Mouse (Mus musculus): ENCODE measurements around the gene Scin. TPM values are rescaled to one million over a fixed set of nuclear protein-coding genes. Genes with fewer than 3 reads are reported as not detected.
A peak's percentile ranks its signal among the peaks of the same experiment; 100 is the strongest.

Gene Scin
- polyA plus RNA-seq, 1 experiment, result 1.1 TPM

GRCm38 (mm10) chr12:40036666-40037065, 97.4 kb downstream of the Scin start:
- TF ChIP-seq POLR2A (IDR thresholded peaks at IDR 0.05; ENCODE audit: low read depth, low read length), result no peak
- TF ChIP-seq CTCF (IDR thresholded peaks at IDR 0.05; ENCODE audit: extremely low read depth, insufficient read depth, insufficient read length, insufficient replicate concordance), result no peak
- WGBS, result under 1% methylated on average over 11 of the region's 11 CpGs
- Histone ChIP-seq H3K36me3 (ENCODE audit: control insufficient read depth, insufficient read depth, low read length) (no peaks in the 10 kb centered on the region), H3K27ac (ENCODE audit: insufficient read depth, low read length) (peak overlapping the region; percentile 87), H3K4me1 (ENCODE audit: control insufficient read depth, insufficient read depth, insufficient read length) (0 out of 2 replicates have a peak, but pooled peaks cover 4% of the 10 kb centered on the region), H3K4me3 (ENCODE audit: extremely low read depth, insufficient read depth, insufficient read length) (peak overlapping the region; percentile 87), H3K27me3 (ENCODE audit: control insufficient read depth, insufficient read depth, low read length) (no peaks in the 10 kb centered on the region)
- peak in 1 of 2 experiments; percentile 9 for DNase-seq (ENCODE audit: low read depth in 1 of 2, low spot score in 2 of 2)

GRCm38 (mm10) chr12:40035506-40035905, 98.5 kb downstream of the Scin start:
- Histone ChIP-seq H3K36me3 (ENCODE audit: control insufficient read depth, insufficient read depth, low read length) (no peaks in the 10 kb centered on the region), H3K4me3 (ENCODE audit: extremely low read depth, insufficient read depth, insufficient read length) (no peak overlapping the region; the same call in 1 of the 2 replicates), H3K27me3 (ENCODE audit: control insufficient read depth, insufficient read depth, low read length) (no peaks in the 10 kb centered on the region), H3K27ac (ENCODE audit: insufficient read depth, low read length) (no peak overlapping the region), H3K4me1 (ENCODE audit: control insufficient read depth, insufficient read depth, insufficient read length) (0 out of 2 replicates have a peak, but pooled peaks cover 4% of the 10 kb centered on the region)
- no peak for TF ChIP-seq CTCF (IDR thresholded peaks at IDR 0.05; ENCODE audit: extremely low read depth, insufficient read depth, insufficient read length, insufficient replicate concordance)
- no peak for TF ChIP-seq POLR2A (IDR thresholded peaks at IDR 0.05; ENCODE audit: low read depth, low read length)
- no peak for DNase-seq (ENCODE audit: low read depth in 1 of 2, low spot score in 2 of 2)
- WGBS, result 60% methylated on average over 4 of the region's 4 CpGs

GRCm38 (mm10) chr12:40029201-40029600, 104.8 kb downstream of the Scin start:
- no peak for TF ChIP-seq POLR2A (IDR thresholded peaks at IDR 0.05; ENCODE audit: low read depth, low read length)
- no peak for TF ChIP-seq CTCF (IDR thresholded peaks at IDR 0.05; ENCODE audit: extremely low read depth, insufficient read depth, insufficient read length, insufficient replicate concordance)
- no peaks in the 10 kb centered on the region for H3K4me1 ChIP-seq (ENCODE audit: control insufficient read depth, insufficient read depth, insufficient read length)
- no peak overlapping the region for H3K4me3 ChIP-seq (ENCODE audit: extremely low read depth, insufficient read depth, insufficient read length)

GRCm38 (mm10) chr12:40027846-40028245, 106.2 kb downstream of the Scin start:
- WGBS, result 92% methylated on average over 3 of the region's 3 CpGs
- H3K4me1 ChIP-seq (ENCODE audit: control insufficient read depth, insufficient read depth, insufficient read length), result no peaks in the 10 kb centered on the region
- TF ChIP-seq POLR2A (IDR thresholded peaks at IDR 0.05; ENCODE audit: low read depth, low read length) (no peak), CTCF (IDR thresholded peaks at IDR 0.05; ENCODE audit: extremely low read depth, insufficient read depth, insufficient read length, insufficient replicate concordance) (no peak)
- H3K27me3 ChIP-seq (ENCODE audit: control insufficient read depth, insufficient read depth, low read length), result no peaks in the 10 kb centered on the region
- no peak for DNase-seq (ENCODE audit: low read depth in 1 of 2, low spot score in 2 of 2)
- no peak overlapping the region for H3K27ac ChIP-seq (ENCODE audit: insufficient read depth, low read length)
- H3K4me3 ChIP-seq (ENCODE audit: extremely low read depth, insufficient read depth, insufficient read length), result no peak overlapping the region
- H3K36me3 ChIP-seq (ENCODE audit: control insufficient read depth, insufficient read depth, low read length), result no peaks in the 10 kb centered on the region

More at GRCm38 (mm10) chr12:40029201-40029600, 104.8 kb downstream of the Scin start:
- no peak overlapping the region for H3K27ac ChIP-seq (ENCODE audit: insufficient read depth, low read length)
- no peaks in the 10 kb centered on the region for H3K27me3 ChIP-seq (ENCODE audit: control insufficient read depth, insufficient read depth, low read length)
- no peak for DNase-seq (ENCODE audit: low read depth in 1 of 2, low spot score in 2 of 2)
- WGBS, result 92% methylated on average over 4 of the region's 4 CpGs
- no peaks in the 10 kb centered on the region for H3K36me3 ChIP-seq (ENCODE audit: control insufficient read depth, insufficient read depth, low read length)

GRCm38 (mm10) chr12:40027444-40027843, 106.6 kb downstream of the Scin start:
- no peaks in the 10 kb centered on the region for H3K36me3 ChIP-seq (ENCODE audit: control insufficient read depth, insufficient read depth, low read length)
- H3K4me1 ChIP-seq (ENCODE audit: control insufficient read depth, insufficient read depth, insufficient read length), result no peaks in the 10 kb centered on the region
- WGBS, result 66% methylated on average over 3 of the region's 3 CpGs
- no peak overlapping the region for H3K4me3 ChIP-seq (ENCODE audit: extremely low read depth, insufficient read depth, insufficient read length)
- no peak for TF ChIP-seq CTCF (IDR thresholded peaks at IDR 0.05; ENCODE audit: extremely low read depth, insufficient read depth, insufficient read length, insufficient replicate concordance)
- no peak for TF ChIP-seq POLR2A (IDR thresholded peaks at IDR 0.05; ENCODE audit: low read depth, low read length)
- H3K27me3 ChIP-seq (ENCODE audit: control insufficient read depth, insufficient read depth, low read length), result no peaks in the 10 kb centered on the region
- no peak for DNase-seq (ENCODE audit: low read depth in 1 of 2, low spot score in 2 of 2)
- no peak overlapping the region for H3K27ac ChIP-seq (ENCODE audit: insufficient read depth, low read length)

GRCm38 (mm10) chr12:40023918-40024317, 110.1 kb downstream of the Scin start:
- no peak for DNase-seq (ENCODE audit: low read depth in 1 of 2, low spot score in 2 of 2)
- Histone ChIP-seq H3K27me3 (ENCODE audit: control insufficient read depth, insufficient read depth, low read length) (no peaks in the 10 kb centered on the region), H3K4me3 (ENCODE audit: extremely low read depth, insufficient read depth, insufficient read length) (no peak overlapping the region), H3K4me1 (ENCODE audit: control insufficient read depth, insufficient read depth, insufficient read length) (no peaks in the 10 kb centered on the region), H3K27ac (ENCODE audit: insufficient read depth, low read length) (no peak overlapping the region), H3K36me3 (ENCODE audit: control insufficient read depth, insufficient read depth, low read length) (no peaks in the 10 kb centered on the region)
- TF ChIP-seq CTCF (IDR thresholded peaks at IDR 0.05; ENCODE audit: extremely low read depth, insufficient read depth, insufficient read length, insufficient replicate concordance) (no peak), POLR2A (IDR thresholded peaks at IDR 0.05; ENCODE audit: low read depth, low read length) (no peak)
- 84% methylated on average over 2 of the region's 2 CpGs for WGBS

GRCm38 (mm10) chr12:40023014-40023642, 110.9 kb downstream of the Scin start:
- TF ChIP-seq POLR2A (IDR thresholded peaks at IDR 0.05; ENCODE audit: low read depth, low read length) (no peak), CTCF (IDR thresholded peaks at IDR 0.05; ENCODE audit: extremely low read depth, insufficient read depth, insufficient read length, insufficient replicate concordance) (no peak)
- Histone ChIP-seq H3K27me3 (ENCODE audit: control insufficient read depth, insufficient read depth, low read length) (no peaks in the 10 kb centered on the region), H3K4me1 (ENCODE audit: control insufficient read depth, insufficient read depth, insufficient read length) (peaks cover under 1% of the 10 kb centered on the region; the same call in 1 of the 2 replicates), H3K36me3 (ENCODE audit: control insufficient read depth, insufficient read depth, low read length) (no peaks in the 10 kb centered on the region), H3K4me3 (ENCODE audit: extremely low read depth, insufficient read depth, insufficient read length) (no peak overlapping the region), H3K27ac (ENCODE audit: insufficient read depth, low read length) (no peak overlapping the region)
- no peak for DNase-seq (ENCODE audit: low read depth in 1 of 2, low spot score in 2 of 2)
- WGBS, result 74% methylated on average over 3 of the region's 3 CpGs
